Mouse (Mus musculus): ENCODE measurements around the gene H2-DMb1.

Gene H2-DMb1

GRCm38 (mm10) chr17:34192852-34193251 lies 40.0 kb downstream of the H2-DMb1 start:
- in situ Hi-C loops (cut with MboI, MseI), result loop anchor here (10.0 to 25.0 kb wide), 2 partner anchors 508 to 1669 kb away; partner anchors contain the start of genes Hnrnpm, Nrm and Ppp1r18

- in situ Hi-C loops (cut with MboI, MseI), result loop anchor here (10.0 to 25.0 kb wide), 2 partner anchors 509 to 1669 kb away; partner anchors contain the start of genes Hnrnpm, Nrm and Ppp1r18
These were observed 40.6 kb downstream of the H2-DMb1 start for GRCm38 (mm10) chr17:34193468-34193867.

GRCm38 (mm10) chr17:34194723-34195122 lies 41.9 kb downstream of the H2-DMb1 start:
- in situ Hi-C loops (cut with MboI, MseI), result loop anchor here (10.0 to 25.0 kb wide), 2 partner anchors 510 to 1668 kb away; partner anchors contain the start of genes Hnrnpm, Nrm and Ppp1r18

- in situ Hi-C loops (cut with MboI, MseI), result loop anchor here (10.0 to 25.0 kb wide), 2 partner anchors 512 to 1666 kb away; partner anchors contain the start of genes Hnrnpm, Nrm and Ppp1r18
These were observed 43.6 kb downstream of the H2-DMb1 start for GRCm38 (mm10) chr17:34196491-34196890.

- in situ Hi-C loops (cut with MboI, MseI), result loop anchor here (10.0 to 25.0 kb wide), 2 partner anchors 512 to 1665 kb away; partner anchors contain the start of genes Hnrnpm, Nrm and Ppp1r18
These were observed 44.3 kb downstream of the H2-DMb1 start, which contains the start of gene Psmb8 for GRCm38 (mm10) chr17:34196941-34197894. TSS of gene Psmb8 (plus strand) at chr17:34197721.

- in situ Hi-C loops (cut with MboI, MseI), result loop anchor here (10.0 to 25.0 kb wide), 2 partner anchors 513 to 1664 kb away; partner anchors contain the start of genes Hnrnpm, Nrm and Ppp1r18
These were observed 45.1 kb downstream of the H2-DMb1 start for GRCm38 (mm10) chr17:34197904-34198520.

- in situ Hi-C loops (cut with MboI, MseI), result loop anchor here (10.0 to 25.0 kb wide), 2 partner anchors 514 to 1664 kb away; partner anchors contain the start of genes Hnrnpm, Nrm and Ppp1r18
These were observed 45.6 kb downstream of the H2-DMb1 start for GRCm38 (mm10) chr17:34198521-34198912.

GRCm38 (mm10) chr17:34199050-34199619 lies 46.3 kb downstream of the H2-DMb1 start:
- in situ Hi-C loops (cut with MboI, MseI), result loop anchor here (10.0 to 25.0 kb wide), 2 partner anchors 514 to 1663 kb away; partner anchors contain the start of genes Hnrnpm, Nrm and Ppp1r18

GRCm38 (mm10) chr17:34200047-34200446 lies 47.2 kb downstream of the H2-DMb1 start:
- in situ Hi-C loops (cut with MboI, MseI), result no loop called here

GRCm38 (mm10) chr17:34200772-34201505 lies 48.1 kb downstream of the H2-DMb1 start:
- in situ Hi-C loops (cut with MboI, MseI), result no loop called here

GRCm38 (mm10) chr17:34201506-34202055 lies 48.7 kb downstream of the H2-DMb1 start:
- in situ Hi-C loops (cut with MboI, MseI), result no loop called here

- in situ Hi-C loops (cut with MboI, MseI), result no loop called here
These were observed 50.0 kb downstream of the H2-DMb1 start for GRCm38 (mm10) chr17:34202760-34203442.

- in situ Hi-C loops (cut with MboI, MseI), result no loop called here
These were observed 50.6 kb downstream of the H2-DMb1 start, which contains the start of gene Tap2 for GRCm38 (mm10) chr17:34203444-34203843. TSS of gene Tap2 (plus strand) at chr17:34203527.

- in situ Hi-C loops (cut with MboI, MseI), result loop anchor here (5.0 kb wide), 1 partner anchor 32 kb away; no protein-coding TSS in a partner anchor
These were observed 51.6 kb downstream of the H2-DMb1 start for GRCm38 (mm10) chr17:34204303-34205010.

- in situ Hi-C loops (cut with MboI, MseI), result loop anchor here (5.0 kb wide), 1 partner anchor 33 kb away; no protein-coding TSS in a partner anchor
These were observed 52.3 kb downstream of the H2-DMb1 start for GRCm38 (mm10) chr17:34205021-34205745.

- in situ Hi-C loops (cut with MboI, MseI), result loop anchor here (5.0 kb wide), 1 partner anchor 33 kb away; no protein-coding TSS in a partner anchor
These were observed 52.9 kb downstream of the H2-DMb1 start for GRCm38 (mm10) chr17:34205746-34206176.

- in situ Hi-C loops (cut with MboI, MseI), result loop anchor here (5.0 kb wide), 1 partner anchor 34 kb away; no protein-coding TSS in a partner anchor
These were observed 53.9 kb downstream of the H2-DMb1 start for GRCm38 (mm10) chr17:34206731-34207130.

- in situ Hi-C loops (cut with MboI, MseI), result loop anchor here (5.0 kb wide), 1 partner anchor 35 kb away; no protein-coding TSS in a partner anchor
These were observed 54.6 kb downstream of the H2-DMb1 start for GRCm38 (mm10) chr17:34207456-34207855.

Measured in T-helper 1 cell (primary cell).